Mouse (Mus musculus): ENCODE results near the gene Tamm41. TPM values are rescaled to one million over a fixed set of nuclear protein-coding genes. Genes with fewer than 3 reads are reported as not detected.

Tamm41 gene
- polyA plus RNA-seq, 1 experiment from 2014 or later: 76.9 TPM

DNA sequence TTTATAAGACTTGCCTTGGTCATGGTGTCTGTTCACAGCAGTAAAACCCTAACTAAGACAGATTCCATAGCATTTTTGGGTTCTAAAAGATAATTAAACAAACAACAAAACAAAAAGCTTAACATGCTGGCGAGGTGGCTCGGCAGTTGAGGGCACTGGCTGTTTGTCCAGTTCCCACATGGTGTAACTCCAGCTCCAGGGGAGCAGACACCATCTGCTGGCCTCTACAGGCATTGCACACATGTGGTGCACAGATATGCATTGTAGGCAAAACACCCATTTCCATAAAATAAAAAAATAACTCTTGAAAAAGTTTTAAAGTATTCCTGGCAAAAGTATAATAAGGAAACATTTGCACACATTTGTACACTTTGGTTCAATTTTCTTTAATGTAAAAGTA lies 7.6 kb downstream of the Tamm41 start:
- DNase-seq (ENCODE audit: low spot score, missing footprints): no peak
- H3K9ac ChIP-seq (ENCODE audit: low read length): no peak overlapping the region
- H3K9me3 ChIP-seq (ENCODE audit: control insufficient read depth, low read length): no peaks in the 10 kb centered on the region
- no peak overlapping the region for H3K27ac ChIP-seq (ENCODE audit: low read depth, low read length)
- no peaks in the 10 kb centered on the region for H3K27me3 ChIP-seq (ENCODE audit: control insufficient read depth, insufficient read depth, low read length)
- WGBS: 85% methylated on average over 2 of the region's 2 CpGs
- no peak overlapping the region for H3K4me3 ChIP-seq (ENCODE audit: low read depth, low read length)
- no peak overlapping the region for H3K4me2 ChIP-seq
- H3K36me3 ChIP-seq (ENCODE audit: control insufficient read depth, insufficient read depth, low read length): peaks cover 23% of the 10 kb centered on the region
- H3K4me1 ChIP-seq (ENCODE audit: control insufficient read depth, insufficient read depth, low read length): no peaks in the 10 kb centered on the region
- ATAC-seq (ENCODE audit: low FRiP score): no peak

DNA sequence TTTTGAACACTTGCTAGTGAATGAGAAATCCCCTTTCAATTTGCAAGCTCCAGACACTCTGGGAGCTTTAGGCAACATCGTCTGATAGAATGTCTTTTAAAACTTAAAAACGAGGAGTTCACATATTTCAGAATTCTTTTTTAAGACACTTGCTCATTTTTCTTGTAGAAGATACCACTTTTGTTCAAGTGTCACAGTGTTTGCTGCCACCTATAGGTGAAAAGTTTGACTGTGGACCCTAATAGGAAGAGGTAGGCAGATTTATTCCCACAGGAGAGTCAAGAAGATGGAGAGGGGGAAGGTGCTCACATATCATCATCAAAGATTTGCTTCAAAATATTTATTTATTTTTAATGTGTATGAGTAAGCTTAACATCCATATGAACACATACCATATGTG lies 8.4 kb downstream of the Tamm41 start:
- H3K9ac ChIP-seq (ENCODE audit: low read length): no peak overlapping the region
- DNase-seq (ENCODE audit: low spot score, missing footprints) (no peak), ATAC-seq (ENCODE audit: low FRiP score) (no peak)
- no peaks in the 10 kb centered on the region for H3K9me3 ChIP-seq (ENCODE audit: control insufficient read depth, low read length)
- H3K27me3 ChIP-seq (ENCODE audit: control insufficient read depth, insufficient read depth, low read length): no peaks in the 10 kb centered on the region
- no peak overlapping the region for H3K4me3 ChIP-seq (ENCODE audit: low read depth, low read length)
- no peak overlapping the region for H3K27ac ChIP-seq (ENCODE audit: low read depth, low read length)
- H3K4me2 ChIP-seq: no peak overlapping the region
- peaks cover 24% of the 10 kb centered on the region for H3K36me3 ChIP-seq (ENCODE audit: control insufficient read depth, insufficient read depth, low read length)
- 86% methylated on average over 2 of the region's 2 CpGs for WGBS
- no peaks in the 10 kb centered on the region for H3K4me1 ChIP-seq (ENCODE audit: control insufficient read depth, insufficient read depth, low read length)

DNA sequence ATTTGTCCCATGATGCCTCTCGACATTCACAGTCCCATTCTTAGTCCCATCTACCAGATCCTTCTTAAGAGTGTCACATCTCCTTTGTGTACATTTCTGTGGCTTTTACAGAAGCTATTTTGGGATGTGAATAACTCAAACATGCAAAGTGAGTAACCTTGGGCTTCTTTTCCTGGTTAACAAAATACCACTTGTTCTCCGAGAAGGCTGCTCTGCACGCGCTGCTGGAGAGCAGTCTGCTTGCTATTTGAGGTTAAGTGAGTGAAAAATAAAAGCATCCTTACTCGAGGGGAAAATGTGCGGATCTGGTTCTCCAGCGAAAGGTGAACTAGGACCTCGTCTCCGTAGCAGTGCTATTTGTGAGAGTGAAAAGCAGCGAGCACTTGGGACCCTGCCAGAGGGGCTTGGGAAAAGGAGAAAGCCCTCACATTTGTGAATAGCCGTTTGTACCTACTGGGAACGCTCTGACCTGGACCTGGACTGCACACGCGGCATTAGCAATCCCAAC lies 10.1 kb downstream of the Tamm41 start:
- peaks cover 15% of the 10 kb centered on the region for H3K36me3 ChIP-seq (ENCODE audit: control insufficient read depth, insufficient read depth, low read length)
- no peak overlapping the region for H3K27ac ChIP-seq (ENCODE audit: low read depth, low read length)
- 94% methylated on average over 14 of the region's 14 CpGs for WGBS
- no peak overlapping the region for H3K9ac ChIP-seq (ENCODE audit: low read length)
- no peaks in the 10 kb centered on the region for H3K4me1 ChIP-seq (ENCODE audit: control insufficient read depth, insufficient read depth, low read length)
- H3K4me2 ChIP-seq: no peak overlapping the region
- ATAC-seq (ENCODE audit: low FRiP score) (no peak), DNase-seq (ENCODE audit: low spot score, missing footprints) (no peak)
- H3K27me3 ChIP-seq (ENCODE audit: control insufficient read depth, insufficient read depth, low read length): no peaks in the 10 kb centered on the region
- H3K9me3 ChIP-seq (ENCODE audit: control insufficient read depth, low read length): no peaks in the 10 kb centered on the region
- no peak overlapping the region for H3K4me3 ChIP-seq (ENCODE audit: low read depth, low read length)

DNA sequence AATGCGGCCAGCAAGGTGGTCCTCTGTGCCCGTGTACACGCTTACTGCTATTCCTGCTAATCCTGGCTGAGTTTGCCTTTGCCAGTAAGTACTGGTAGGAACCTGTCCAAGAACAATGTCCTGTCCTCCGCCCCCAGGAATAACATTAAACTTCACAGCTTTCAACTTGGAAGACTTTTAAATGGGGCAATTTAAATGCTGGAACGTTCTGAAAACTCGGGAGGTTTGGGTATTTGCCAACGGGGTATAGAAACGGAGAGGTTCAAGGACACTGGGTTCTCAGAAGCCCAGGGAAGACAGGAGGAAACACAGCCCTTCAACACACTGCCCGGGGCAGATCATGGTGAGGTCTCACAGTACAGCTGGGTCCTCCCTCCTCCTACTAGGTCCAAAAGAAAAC lies 14.8 kb downstream of the Tamm41 start:
- Histone ChIP-seq H3K4me1 (ENCODE audit: control insufficient read depth, insufficient read depth, low read length) (no peaks in the 10 kb centered on the region), H3K4me2 (no peak overlapping the region), H3K4me3 (ENCODE audit: low read depth, low read length) (no peak overlapping the region), H3K27ac (ENCODE audit: low read depth, low read length) (no peak overlapping the region), H3K9ac (ENCODE audit: low read length) (no peak overlapping the region), H3K27me3 (ENCODE audit: control insufficient read depth, insufficient read depth, low read length) (no peaks in the 10 kb centered on the region), H3K36me3 (ENCODE audit: control insufficient read depth, insufficient read depth, low read length) (peaks cover 8% of the 10 kb centered on the region), H3K9me3 (ENCODE audit: control insufficient read depth, low read length) (no peaks in the 10 kb centered on the region)
- DNase-seq (ENCODE audit: low spot score, missing footprints): no peak
- ATAC-seq (ENCODE audit: low FRiP score): no peak
- WGBS: 91% methylated on average over 9 of the region's 9 CpGs

DNA sequence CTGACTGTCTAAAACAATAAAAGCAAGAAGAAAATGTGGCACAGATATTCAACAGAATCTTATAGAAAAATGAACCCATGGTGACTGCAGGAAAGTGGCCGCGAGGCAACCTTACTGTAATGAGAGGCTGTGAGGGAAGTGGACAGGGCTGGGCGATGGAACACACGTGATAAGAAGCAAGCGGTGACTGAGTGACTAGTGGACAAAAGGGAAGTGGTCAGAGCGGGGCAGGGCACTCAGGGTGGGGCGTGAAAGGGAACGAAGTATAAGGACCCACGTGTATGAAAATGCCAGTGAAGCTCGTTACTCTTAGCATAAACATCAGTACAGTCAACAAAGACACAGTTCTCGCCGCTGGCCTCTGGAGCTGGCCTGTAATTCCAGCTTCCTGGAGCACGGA lies 22.2 kb downstream of the Tamm41 start:
- Histone ChIP-seq H3K4me1 (ENCODE audit: control insufficient read depth, insufficient read depth, low read length) (no peaks in the 10 kb centered on the region), H3K27ac (ENCODE audit: low read depth, low read length) (no peak overlapping the region), H3K9ac (ENCODE audit: low read length) (no peak overlapping the region), H3K36me3 (ENCODE audit: control insufficient read depth, insufficient read depth, low read length) (peaks cover 2% of the 10 kb centered on the region; the same call in 1 of the 2 replicates), H3K4me3 (ENCODE audit: low read depth, low read length) (no peak overlapping the region), H3K27me3 (ENCODE audit: control insufficient read depth, insufficient read depth, low read length) (no peaks in the 10 kb centered on the region), H3K9me3 (ENCODE audit: control insufficient read depth, low read length) (no peaks in the 10 kb centered on the region), H3K4me2 (no peak overlapping the region)
- DNase-seq (ENCODE audit: low spot score, missing footprints) (no peak), ATAC-seq (ENCODE audit: low FRiP score) (no peak)
- 92% methylated on average over 13 of the region's 13 CpGs for WGBS

DNA sequence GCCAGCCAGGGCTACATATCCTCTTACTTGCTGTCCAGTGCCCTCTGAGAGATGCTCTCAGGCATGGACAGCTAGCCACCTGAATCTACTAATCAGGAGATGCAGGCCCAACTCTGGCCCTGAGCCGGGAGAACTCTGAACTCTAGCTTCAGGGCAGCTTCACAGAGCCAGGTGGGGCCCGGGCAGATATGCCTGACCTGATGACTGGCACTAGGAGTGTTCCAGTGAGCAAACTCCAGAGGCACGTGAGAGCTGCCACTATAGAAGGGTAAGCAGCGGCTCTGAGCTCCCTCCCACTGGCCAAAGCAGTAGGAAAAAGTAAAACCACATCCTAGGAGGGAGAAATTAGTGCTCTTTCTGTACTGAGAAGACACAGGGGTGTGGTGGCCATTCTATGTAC lies 24.1 kb downstream of the Tamm41 start:
- Histone ChIP-seq H3K4me1 (ENCODE audit: control insufficient read depth, insufficient read depth, low read length) (no peaks in the 10 kb centered on the region), H3K4me2 (no peak overlapping the region), H3K27me3 (ENCODE audit: control insufficient read depth, insufficient read depth, low read length) (no peaks in the 10 kb centered on the region), H3K27ac (ENCODE audit: low read depth, low read length) (no peak overlapping the region), H3K9me3 (ENCODE audit: control insufficient read depth, low read length) (no peaks in the 10 kb centered on the region), H3K4me3 (ENCODE audit: low read depth, low read length) (no peak overlapping the region), H3K36me3 (ENCODE audit: control insufficient read depth, insufficient read depth, low read length) (peaks cover 2% of the 10 kb centered on the region; the same call in 1 of the 2 replicates), H3K9ac (ENCODE audit: low read length) (no peak overlapping the region)
- no peak for DNase-seq (ENCODE audit: low spot score, missing footprints)
- 93% methylated on average over 4 of the region's 4 CpGs for WGBS
- ATAC-seq (ENCODE audit: low FRiP score): no peak

DNA sequence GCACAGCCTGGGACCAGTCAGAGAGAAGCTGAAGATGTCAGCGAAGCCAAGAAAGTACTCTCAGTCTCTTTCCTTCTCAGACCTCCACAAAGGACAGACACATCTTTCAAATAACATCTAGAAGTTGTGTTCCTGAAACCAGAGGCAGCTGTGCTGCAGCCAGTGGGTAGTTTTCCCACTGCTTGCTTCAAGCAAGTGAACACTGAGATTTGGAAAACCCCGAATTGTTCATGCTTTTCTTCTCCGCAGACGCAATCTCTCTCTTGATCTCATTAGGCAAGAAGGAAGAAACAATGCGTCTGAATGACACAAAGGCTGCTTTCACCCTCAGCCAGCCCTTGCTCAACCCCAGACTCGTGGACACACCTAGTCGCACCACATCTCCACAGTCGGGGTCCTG lies 25.9 kb downstream of the Tamm41 start:
- ATAC-seq (ENCODE audit: low FRiP score): no peak
- H3K36me3 ChIP-seq (ENCODE audit: control insufficient read depth, insufficient read depth, low read length): peaks cover 2% of the 10 kb centered on the region; the same call in 1 of the 2 replicates

GRCm38 (mm10) chr6:115010815-115011214 lies 26.9 kb downstream of the Tamm41 start:
- H3K27me3 ChIP-seq (ENCODE audit: control insufficient read depth, insufficient read depth, low read length): no peaks in the 10 kb centered on the region
- no peaks in the 10 kb centered on the region for H3K9me3 ChIP-seq (ENCODE audit: control insufficient read depth, low read length)
- no peak overlapping the region for H3K4me3 ChIP-seq (ENCODE audit: low read depth, low read length)
- 77% methylated on average over 9 of the region's 9 CpGs for WGBS
- ATAC-seq (ENCODE audit: low FRiP score) (no peak), DNase-seq (ENCODE audit: low spot score, missing footprints) (peak; percentile 82)
- peaks cover 8% of the 10 kb centered on the region; the same call in 1 of the 2 replicates for H3K4me1 ChIP-seq (ENCODE audit: control insufficient read depth, insufficient read depth, low read length)
- H3K36me3 ChIP-seq (ENCODE audit: control insufficient read depth, insufficient read depth, low read length): peaks cover 2% of the 10 kb centered on the region; the same call in 1 of the 2 replicates
- H3K9ac ChIP-seq (ENCODE audit: low read length): no peak overlapping the region
- H3K4me2 ChIP-seq: no peak overlapping the region
- H3K27ac ChIP-seq (ENCODE audit: low read depth, low read length): no peak overlapping the region

More for the DNA sequence above, 25.9 kb downstream of the Tamm41 start:
- Histone ChIP-seq H3K4me2 (no peak overlapping the region), H3K9ac (ENCODE audit: low read length) (no peak overlapping the region), H3K4me1 (ENCODE audit: control insufficient read depth, insufficient read depth, low read length) (peaks cover 8% of the 10 kb centered on the region; the same call in 1 of the 2 replicates), H3K9me3 (ENCODE audit: control insufficient read depth, low read length) (no peaks in the 10 kb centered on the region), H3K27ac (ENCODE audit: low read depth, low read length) (no peak overlapping the region), H3K4me3 (ENCODE audit: low read depth, low read length) (no peak overlapping the region), H3K27me3 (ENCODE audit: control insufficient read depth, insufficient read depth, low read length) (no peaks in the 10 kb centered on the region)
- 74% methylated on average over 8 of the region's 8 CpGs for WGBS
- peak; percentile 65 for DNase-seq (ENCODE audit: low spot score, missing footprints)

DNA sequence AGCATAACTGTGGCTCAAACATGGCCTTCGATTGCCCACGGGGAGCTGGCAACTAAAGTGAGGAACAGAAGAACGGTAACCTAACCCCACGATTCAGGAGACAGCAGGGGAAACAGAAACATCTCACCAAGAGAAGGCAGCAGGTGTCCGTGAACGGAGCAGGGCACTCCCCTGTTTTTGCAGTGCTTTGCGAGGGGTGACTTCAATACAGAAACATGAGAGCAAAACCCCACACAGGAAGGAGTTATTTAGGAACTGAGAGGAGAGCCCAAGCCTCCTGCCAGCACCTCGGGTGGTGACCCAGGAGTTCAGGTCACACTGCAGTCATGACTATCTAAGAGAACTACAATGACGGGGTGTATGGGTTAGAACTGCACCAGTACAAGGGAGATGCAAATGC lies 27.4 kb downstream of the Tamm41 start:
- ATAC-seq (ENCODE audit: low FRiP score): no peak
- 73% methylated on average over 9 of the region's 9 CpGs for WGBS

More for the DNA sequence above, 27.4 kb downstream of the Tamm41 start:
- Histone ChIP-seq H3K4me3 (ENCODE audit: low read depth, low read length) (no peak overlapping the region), H3K4me2 (no peak overlapping the region), H3K9me3 (ENCODE audit: control insufficient read depth, low read length) (no peaks in the 10 kb centered on the region), H3K4me1 (ENCODE audit: control insufficient read depth, insufficient read depth, low read length) (peaks cover 8% of the 10 kb centered on the region; the same call in 1 of the 2 replicates), H3K36me3 (ENCODE audit: control insufficient read depth, insufficient read depth, low read length) (peaks cover 2% of the 10 kb centered on the region; the same call in 1 of the 2 replicates), H3K27ac (ENCODE audit: low read depth, low read length) (no peak overlapping the region), H3K27me3 (ENCODE audit: control insufficient read depth, insufficient read depth, low read length) (no peaks in the 10 kb centered on the region), H3K9ac (ENCODE audit: low read length) (no peak overlapping the region)
- peak; percentile 21 for DNase-seq (ENCODE audit: low spot score, missing footprints)
